Mouse (Mus musculus) limb, embryonic 15.5 days (tissue): Measurements from ENCODE around the gene Ndufa9. TPM values are rescaled to one million over a fixed set of nuclear protein-coding genes. Genes with fewer than 3 reads are reported as not detected.

Source experiments
- polyA plus RNA-seq: library from polyadenylated mRNA; unstranded; fragments of >200 nt; fragmentation: Nextera tagmentation; extraction: Ambion mirVana; gene quantifications from 2 replicates; pipeline ENCODE4 v1.2.1, GENCODE M21; 2015

The Ndufa9 gene
- polyA plus RNA-seq, 1 experiment from 2014 or later, result 178 TPM

Other genes with a start within 250 kb of the Ndufa9 start
- 5.1 and 5.5 TPM in 2 replicates for gene Kcna1, start 202.8 kb downstream of the Ndufa9 start, polyA plus RNA-seq
- gene Kcna6, start 108.5 kb downstream of the Ndufa9 start, polyA plus RNA-seq, result 8.4 and 8.5 TPM in 2 replicates
- gene Akap3, start 4.0 kb upstream of the Ndufa9 start, polyA plus RNA-seq, result not detected in 2 replicates
- not detected in 2 replicates for gene Dyrk4, start 72.7 kb upstream of the Ndufa9 start, polyA plus RNA-seq
- gene Rad51ap1, start 90.5 kb upstream of the Ndufa9 start, polyA plus RNA-seq, result 44.0 and 47.4 TPM in 2 replicates
- gene D6Wsu163e, start 90.8 kb upstream of the Ndufa9 start, polyA plus RNA-seq, result 18.5 and 19.6 TPM in 2 replicates
- 1.5 and 2.5 TPM in 2 replicates for gene Fgf6, start 166.4 kb upstream of the Ndufa9 start, polyA plus RNA-seq
- 0.12 TPM in 1 of 2 replicates, not detected in the other for gene Fgf23, start 223.8 kb upstream of the Ndufa9 start, polyA plus RNA-seq